Mouse (Mus musculus): Measurements from ENCODE around the gene Slc22a21. TPM values are rescaled to one million over a fixed set of nuclear protein-coding genes. Genes with fewer than 3 reads are reported as not detected.
"Not testable (repeated sequence)": the region's sequence is repeated elsewhere in the genome, so short reads cannot be mapped to it uniquely, and the experiment has no call there.

Gene Slc22a21
- polyA plus RNA-seq, 1 experiment: 3.8 TPM

- TF ChIP-seq POLR2A (IDR thresholded peaks at IDR 0.05; ENCODE audit: borderline replicate concordance, extremely low read depth, low read depth, low read length): no peak
- TF ChIP-seq CTCF (IDR thresholded peaks at IDR 0.05; ENCODE audit: insufficient read depth, low read length): no peak
- DNase-seq: no peak
- WGBS: 66% methylated on average over 4 of the region's 4 CpGs
- H3K4me3 ChIP-seq (replicated peaks; ENCODE audit: extremely low read depth, low read depth, low read length): no peak overlapping the region
- no peaks in the 10 kb centered on the region for H3K4me1 ChIP-seq (ENCODE audit: control insufficient read depth, insufficient read depth, low read length)
Observed at GRCm38 (mm10) chr11:54017596-54017995, 37.5 kb upstream of the Slc22a21 start.

GRCm38 (mm10) chr11:54016051-54016450 lies 35.9 kb upstream of the Slc22a21 start:
- DNase-seq: no peak
- H3K4me3 ChIP-seq (replicated peaks; ENCODE audit: extremely low read depth, low read depth, low read length): no peak overlapping the region
- TF ChIP-seq CTCF (IDR thresholded peaks at IDR 0.05; ENCODE audit: insufficient read depth, low read length) (no peak), POLR2A (IDR thresholded peaks at IDR 0.05; ENCODE audit: borderline replicate concordance, extremely low read depth, low read depth, low read length) (no peak)
- no peaks in the 10 kb centered on the region for H3K4me1 ChIP-seq (ENCODE audit: control insufficient read depth, insufficient read depth, low read length)
- WGBS: 85% methylated on average over 8 of the region's 8 CpGs

- no peaks in the 10 kb centered on the region for H3K4me1 ChIP-seq (ENCODE audit: control insufficient read depth, insufficient read depth, low read length)
- H3K4me3 ChIP-seq (replicated peaks; ENCODE audit: extremely low read depth, low read depth, low read length): no peak overlapping the region
- 91% methylated on average over 5 of the region's 5 CpGs for WGBS
- TF ChIP-seq CTCF (IDR thresholded peaks at IDR 0.05; ENCODE audit: insufficient read depth, low read length) (no peak), POLR2A (IDR thresholded peaks at IDR 0.05; ENCODE audit: borderline replicate concordance, extremely low read depth, low read depth, low read length) (no peak)
- DNase-seq: no peak
Observed at GRCm38 (mm10) chr11:54012961-54013360, 32.8 kb upstream of the Slc22a21 start.

GRCm38 (mm10) chr11:54011255-54011654 lies 31.1 kb upstream of the Slc22a21 start:
- no peak for TF ChIP-seq POLR2A (IDR thresholded peaks at IDR 0.05; ENCODE audit: borderline replicate concordance, extremely low read depth, low read depth, low read length)
- DNase-seq: no peak
- Histone ChIP-seq H3K4me3 (replicated peaks; ENCODE audit: extremely low read depth, low read depth, low read length) (no peak overlapping the region), H3K4me1 (ENCODE audit: control insufficient read depth, insufficient read depth, low read length) (peaks cover 3% of the 10 kb centered on the region; the same call in 1 of the 2 replicates)
- 67% methylated on average over 2 of the region's 2 CpGs for WGBS

- Histone ChIP-seq H3K4me3 (replicated peaks; ENCODE audit: extremely low read depth, low read depth, low read length) (no peak overlapping the region), H3K4me1 (ENCODE audit: control insufficient read depth, insufficient read depth, low read length) (peaks cover 3% of the 10 kb centered on the region; the same call in 1 of the 2 replicates)
- no peak for TF ChIP-seq CTCF (IDR thresholded peaks at IDR 0.05; ENCODE audit: insufficient read depth, low read length)
- no peak for TF ChIP-seq POLR2A (IDR thresholded peaks at IDR 0.05; ENCODE audit: borderline replicate concordance, extremely low read depth, low read depth, low read length)
- WGBS: 71% methylated on average over 10 of the region's 10 CpGs
- no peak for DNase-seq
Observed at GRCm38 (mm10) chr11:54008416-54008920, 28.3 kb upstream of the Slc22a21 start.

- Histone ChIP-seq H3K4me1 (ENCODE audit: control insufficient read depth, insufficient read depth, low read length) (peaks cover 3% of the 10 kb centered on the region; the same call in 1 of the 2 replicates), H3K4me3 (replicated peaks; ENCODE audit: extremely low read depth, low read depth, low read length) (no peak overlapping the region)
- DNase-seq: no peak
- no peak for TF ChIP-seq CTCF (IDR thresholded peaks at IDR 0.05; ENCODE audit: insufficient read depth, low read length)
- TF ChIP-seq POLR2A (IDR thresholded peaks at IDR 0.05; ENCODE audit: borderline replicate concordance, extremely low read depth, low read depth, low read length): no peak
- WGBS: 82% methylated on average over 11 of the region's 11 CpGs
Observed at GRCm38 (mm10) chr11:54007717-54008116, 27.6 kb upstream of the Slc22a21 start.

GRCm38 (mm10) chr11:54006901-54007300 lies 26.8 kb upstream of the Slc22a21 start:
- WGBS: 48% methylated on average over 4 of the region's 4 CpGs
- DNase-seq: peak; percentile 23

GRCm38 (mm10) chr11:54006362-54006761 lies 26.2 kb upstream of the Slc22a21 start:
- H3K4me3 ChIP-seq (replicated peaks; ENCODE audit: extremely low read depth, low read depth, low read length); H3K4me1 ChIP-seq (ENCODE audit: control insufficient read depth, insufficient read depth, low read length); DNase-seq: not testable (repeated sequence)
- 54% methylated on average over 5 of the region's 5 CpGs for WGBS

More at GRCm38 (mm10) chr11:54006901-54007300, 26.8 kb upstream of the Slc22a21 start:
- H3K4me1 ChIP-seq (ENCODE audit: control insufficient read depth, insufficient read depth, low read length): peaks cover 3% of the 10 kb centered on the region; the same call in 1 of the 2 replicates
- no peak for TF ChIP-seq POLR2A (IDR thresholded peaks at IDR 0.05; ENCODE audit: borderline replicate concordance, extremely low read depth, low read depth, low read length)
- TF ChIP-seq CTCF (IDR thresholded peaks at IDR 0.05; ENCODE audit: insufficient read depth, low read length): no peak
- no peak overlapping the region for H3K4me3 ChIP-seq (replicated peaks; ENCODE audit: extremely low read depth, low read depth, low read length)

- Histone ChIP-seq H3K4me1 (ENCODE audit: control insufficient read depth, insufficient read depth, low read length) (peaks cover 3% of the 10 kb centered on the region; the same call in 1 of the 2 replicates), H3K4me3 (replicated peaks; ENCODE audit: extremely low read depth, low read depth, low read length) (no peak overlapping the region)
- TF ChIP-seq POLR2A (IDR thresholded peaks at IDR 0.05; ENCODE audit: borderline replicate concordance, extremely low read depth, low read depth, low read length): no peak
- no peak for TF ChIP-seq CTCF (IDR thresholded peaks at IDR 0.05; ENCODE audit: insufficient read depth, low read length)
- WGBS: 86% methylated on average over 3 of the region's 3 CpGs
- DNase-seq: no peak
Observed at GRCm38 (mm10) chr11:54004734-54005133, 24.6 kb upstream of the Slc22a21 start.

- DNase-seq: peak; percentile 55
- H3K4me1 ChIP-seq (ENCODE audit: control insufficient read depth, insufficient read depth, low read length): peaks cover 3% of the 10 kb centered on the region; the same call in 1 of the 2 replicates
- TF ChIP-seq POLR2A (IDR thresholded peaks at IDR 0.05; ENCODE audit: borderline replicate concordance, extremely low read depth, low read depth, low read length): no peak
- no peak for TF ChIP-seq CTCF (IDR thresholded peaks at IDR 0.05; ENCODE audit: insufficient read depth, low read length)
- 57% methylated on average over 9 of the region's 9 CpGs for WGBS
- no peak overlapping the region for H3K4me3 ChIP-seq (replicated peaks; ENCODE audit: extremely low read depth, low read depth, low read length)
Observed at GRCm38 (mm10) chr11:54004221-54004620, 24.1 kb upstream of the Slc22a21 start.
